Mouse (Mus musculus) kidney, adult 2 months (tissue): ENCODE measurements around the gene Vps50.

Experiments
- CTCF ChIP-seq: fragments of 200-500 bp; conservative IDR thresholded peaks from 2 replicates; pipeline ENCODE4 v1.5.1; 2011; ENCODE audit warnings: low read depth, mild to moderate bottlenecking, control low read depth, low read length, moderate library complexity, mixed read lengths; ENCODE audit not compliant: insufficient read depth, insufficient read length
- POLR2A ChIP-seq: fragments of 200-500 bp; IDR thresholded peaks from one replicate; pipeline ENCODE4 v1.6.1; 2011; ENCODE audit warnings: low read depth, low read length, control low read depth

GRCm38 (mm10) chr6:3500286-3500685 lies 2.1 kb downstream of the Vps50 start:
- no peak for TF ChIP-seq CTCF
- TF ChIP-seq POLR2A = no peak
